Mouse (Mus musculus) T-helper 2 cell (primary cell): ENCODE results near the gene Lats2.
"Not testable (repeated sequence)": the region's sequence is repeated elsewhere in the genome, so short reads cannot be mapped to it uniquely, and the experiment has no call there.

Experiments used
- in situ Hi-C: fragments of 300-600 bp; cut with MboI, MseI; formaldehyde crosslinking; loops from one replicate; pipeline ENCODE4 v1.15.1; 2025; ENCODE audit warnings: high pct_unique_total_duplicates

Gene Lats2

GRCm38 (mm10) chr14:57758237-57758636 is at the start of gene Lats2:
Gene Lats2, minus strand, starts transcription at chr14:57758388.
- in situ Hi-C loops: no loop called here

GRCm38 (mm10) chr14:57803731-57804130 is 45.5 kb upstream of the Lats2 start:
- in situ Hi-C loops: no loop called here

GRCm38 (mm10) chr14:57797991-57798931 is 40.1 kb upstream of the Lats2 start, which contains the start of gene Sap18:
Gene Sap18, plus strand, starts transcription at chr14:57798180.
- in situ Hi-C loops: no loop called here

- in situ Hi-C loops: no loop called here
These were observed 39.4 kb upstream of the Lats2 start for GRCm38 (mm10) chr14:57797551-57797950.

GRCm38 (mm10) chr14:57791171-57791570 is 33.0 kb upstream of the Lats2 start:
- in situ Hi-C loops: no loop called here

- in situ Hi-C loops: no loop called here
These were observed 31.6 kb upstream of the Lats2 start for GRCm38 (mm10) chr14:57789759-57790158.

- in situ Hi-C loops: no loop called here
These were observed 31.1 kb upstream of the Lats2 start for GRCm38 (mm10) chr14:57789311-57789710.

GRCm38 (mm10) chr14:57787406-57787805 is 29.2 kb upstream of the Lats2 start:
- in situ Hi-C loops: no loop called here

- in situ Hi-C loops: no loop called here
These were observed 14.1 kb upstream of the Lats2 start for GRCm38 (mm10) chr14:57772157-57772815.

- in situ Hi-C loops: loop anchor here (10.0 kb wide), 1 partner anchor 1316 kb away; no protein-coding TSS in a partner anchor
These were observed 10.9 kb upstream of the Lats2 start for GRCm38 (mm10) chr14:57769102-57769501.

- in situ Hi-C loops: loop anchor here (10.0 kb wide), 1 partner anchor 1324 kb away; no protein-coding TSS in a partner anchor
These were observed 2.5 kb upstream of the Lats2 start for GRCm38 (mm10) chr14:57760447-57761412.

GRCm38 (mm10) chr14:57756094-57756493 is 2.1 kb downstream of the Lats2 start:
- in situ Hi-C loops: no loop called here

- in situ Hi-C loops: no loop called here
These were observed 2.5 kb downstream of the Lats2 start for GRCm38 (mm10) chr14:57755661-57756060.

- in situ Hi-C loops: no loop called here
These were observed 4.7 kb downstream of the Lats2 start for GRCm38 (mm10) chr14:57753351-57753992.

- in situ Hi-C loops: not testable (repeated sequence)
These were observed 7.2 kb downstream of the Lats2 start for GRCm38 (mm10) chr14:57751006-57751405.

GRCm38 (mm10) chr14:57749501-57749900 is 8.7 kb downstream of the Lats2 start:
- in situ Hi-C loops: no loop called here

- in situ Hi-C loops: no loop called here
These were observed 12.0 kb downstream of the Lats2 start, which contains the start of gene Gm49361 for GRCm38 (mm10) chr14:57746001-57746771. Gene Gm49361, minus strand, starts transcription at chr14:57746103.

- in situ Hi-C loops: no loop called here
These were observed 12.8 kb downstream of the Lats2 start for GRCm38 (mm10) chr14:57745291-57745969.

- in situ Hi-C loops: no loop called here
These were observed 13.6 kb downstream of the Lats2 start for GRCm38 (mm10) chr14:57744547-57744946.
